Mouse (Mus musculus): Measurements from ENCODE around the gene Dhrs4. TPM values are rescaled to one million over a fixed set of nuclear protein-coding genes. Genes with fewer than 3 reads are reported as not detected.

Gene Dhrs4
- polyA plus RNA-seq, 1 experiment from 2014 or later, result 36.5 TPM

- no peak for ATAC-seq (ENCODE audit: insufficient read depth, low FRiP score, low TSS enrichment)
- DNase-seq (ENCODE audit: low spot score), result no peak
Observed at GRCm38 (mm10) chr14:55470806-55471205, 7.8 kb upstream of the Dhrs4 start.

DNA sequence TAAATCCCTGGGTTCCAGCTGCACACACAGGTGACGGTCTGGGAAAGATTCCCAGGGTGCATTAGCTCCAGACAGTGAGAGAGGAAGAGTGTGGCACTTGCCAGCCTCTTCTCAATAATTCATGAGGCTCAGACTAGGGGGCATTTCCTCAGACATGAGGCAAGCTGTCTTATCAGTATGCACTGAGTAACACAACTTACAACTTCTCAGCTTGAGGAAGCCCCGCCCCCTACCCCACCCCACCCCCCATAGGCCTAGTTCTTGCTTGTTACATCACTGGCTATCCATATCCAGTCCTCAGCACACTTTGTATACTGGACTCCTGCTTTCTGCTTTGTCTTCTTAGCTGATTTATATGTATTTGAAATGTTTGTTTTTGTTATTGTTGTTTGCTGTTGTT lies 2.9 kb upstream of the Dhrs4 start:
- H3K9me3 ChIP-seq (ENCODE audit: control insufficient read depth, low read length), result no peaks in the 10 kb centered on the region
- no peak overlapping the region for H3K4me3 ChIP-seq (ENCODE audit: low read depth, low read length)
- no peaks in the 10 kb centered on the region for H3K27me3 ChIP-seq (ENCODE audit: control insufficient read depth, insufficient read depth, low read length)
- no peak for DNase-seq (ENCODE audit: low spot score)
- H3K27ac ChIP-seq (ENCODE audit: low read depth, low read length), result no peak overlapping the region
- H3K9ac ChIP-seq (ENCODE audit: low read length), result no peak overlapping the region
- WGBS, result 72% methylated on average over 2 of the region's 2 CpGs
- H3K4me1 ChIP-seq (ENCODE audit: control insufficient read depth, insufficient read depth, low read length), result no peaks in the 10 kb centered on the region
- no peaks in the 10 kb centered on the region for H3K36me3 ChIP-seq (ENCODE audit: control insufficient read depth, insufficient read depth, low read length)
- no peak overlapping the region for H3K4me2 ChIP-seq (ENCODE audit: low read depth)
- ATAC-seq (ENCODE audit: insufficient read depth, low FRiP score, low TSS enrichment), result no peak

More at GRCm38 (mm10) chr14:55470806-55471205, 7.8 kb upstream of the Dhrs4 start:
- Histone ChIP-seq H3K4me1 (ENCODE audit: control insufficient read depth, insufficient read depth, low read length) (no peaks in the 10 kb centered on the region), H3K9ac (ENCODE audit: low read length) (no peak overlapping the region), H3K27me3 (ENCODE audit: control insufficient read depth, insufficient read depth, low read length) (no peaks in the 10 kb centered on the region), H3K4me2 (ENCODE audit: low read depth) (no peak overlapping the region), H3K9me3 (ENCODE audit: control insufficient read depth, low read length) (no peaks in the 10 kb centered on the region), H3K4me3 (ENCODE audit: low read depth, low read length) (no peak overlapping the region), H3K27ac (ENCODE audit: low read depth, low read length) (no peak overlapping the region), H3K36me3 (ENCODE audit: control insufficient read depth, insufficient read depth, low read length) (no peaks in the 10 kb centered on the region)
- 12% methylated on average over 10 of the region's 10 CpGs for WGBS

- H3K9me3 ChIP-seq (ENCODE audit: control insufficient read depth, low read length), result no peaks in the 10 kb centered on the region
- H3K9ac ChIP-seq (ENCODE audit: low read length), result no peak overlapping the region
- no peaks in the 10 kb centered on the region for H3K27me3 ChIP-seq (ENCODE audit: control insufficient read depth, insufficient read depth, low read length)
- no peaks in the 10 kb centered on the region for H3K4me1 ChIP-seq (ENCODE audit: control insufficient read depth, insufficient read depth, low read length)
- H3K36me3 ChIP-seq (ENCODE audit: control insufficient read depth, insufficient read depth, low read length), result no peaks in the 10 kb centered on the region
- H3K27ac ChIP-seq (ENCODE audit: low read depth, low read length), result no peak overlapping the region
- no peak overlapping the region for H3K4me3 ChIP-seq (ENCODE audit: low read depth, low read length)
- H3K4me2 ChIP-seq (ENCODE audit: low read depth), result no peak overlapping the region
- ATAC-seq (ENCODE audit: insufficient read depth, low FRiP score, low TSS enrichment) (no peak), DNase-seq (ENCODE audit: low spot score) (no peak)
- WGBS, result 91% methylated on average over 1 of the region's 1 CpGs
Observed at GRCm38 (mm10) chr14:55477421-55477820, 1.1 kb upstream of the Dhrs4 start.

- H3K27ac ChIP-seq (ENCODE audit: low read depth, low read length), result no peak overlapping the region
- H3K9me3 ChIP-seq (ENCODE audit: control insufficient read depth, low read length), result no peaks in the 10 kb centered on the region
- H3K36me3 ChIP-seq (ENCODE audit: control insufficient read depth, insufficient read depth, low read length), result no peaks in the 10 kb centered on the region
- ATAC-seq (ENCODE audit: insufficient read depth, low FRiP score, low TSS enrichment), result no peak
- no peak overlapping the region for H3K9ac ChIP-seq (ENCODE audit: low read length)
- no peak overlapping the region for H3K4me2 ChIP-seq (ENCODE audit: low read depth)
- no peaks in the 10 kb centered on the region for H3K4me1 ChIP-seq (ENCODE audit: control insufficient read depth, insufficient read depth, low read length)
- H3K27me3 ChIP-seq (ENCODE audit: control insufficient read depth, insufficient read depth, low read length), result no peaks in the 10 kb centered on the region
- no peak overlapping the region for H3K4me3 ChIP-seq (ENCODE audit: low read depth, low read length)
- WGBS, result 91% methylated on average over 5 of the region's 5 CpGs
- DNase-seq (ENCODE audit: low spot score), result no peak
Observed at GRCm38 (mm10) chr14:55477829-55478228, 729 bp upstream of the Dhrs4 start.

- DNase-seq (ENCODE audit: low spot score), result no peak
- Histone ChIP-seq H3K27me3 (ENCODE audit: control insufficient read depth, insufficient read depth, low read length) (no peaks in the 10 kb centered on the region), H3K9me3 (ENCODE audit: control insufficient read depth, low read length) (no peaks in the 10 kb centered on the region), H3K4me3 (ENCODE audit: low read depth, low read length) (no peak overlapping the region), H3K4me2 (ENCODE audit: low read depth) (no peak overlapping the region), H3K36me3 (ENCODE audit: control insufficient read depth, insufficient read depth, low read length) (no peaks in the 10 kb centered on the region), H3K9ac (ENCODE audit: low read length) (no peak overlapping the region), H3K27ac (ENCODE audit: low read depth, low read length) (no peak overlapping the region), H3K4me1 (ENCODE audit: control insufficient read depth, insufficient read depth, low read length) (no peaks in the 10 kb centered on the region)
- ATAC-seq (ENCODE audit: insufficient read depth, low FRiP score, low TSS enrichment), result no peak
- WGBS, result 89% methylated on average over 10 of the region's 10 CpGs
Observed at GRCm38 (mm10) chr14:55479629-55480028, 1.1 kb downstream of the Dhrs4 start.

- no peaks in the 10 kb centered on the region for H3K4me1 ChIP-seq (ENCODE audit: control insufficient read depth, insufficient read depth, low read length)
- no peak for ATAC-seq (ENCODE audit: insufficient read depth, low FRiP score, low TSS enrichment)
- no peak for DNase-seq (ENCODE audit: low spot score)
- H3K4me2 ChIP-seq (ENCODE audit: low read depth), result no peak overlapping the region
- 69% methylated on average over 5 of the region's 5 CpGs for WGBS
- no peaks in the 10 kb centered on the region for H3K9me3 ChIP-seq (ENCODE audit: control insufficient read depth, low read length)
- H3K9ac ChIP-seq (ENCODE audit: low read length), result no peak overlapping the region
- no peaks in the 10 kb centered on the region; the same call in 1 of the 2 replicates for H3K36me3 ChIP-seq (ENCODE audit: control insufficient read depth, insufficient read depth, low read length)
- H3K27ac ChIP-seq (ENCODE audit: low read depth, low read length), result no peak overlapping the region
- H3K27me3 ChIP-seq (ENCODE audit: control insufficient read depth, insufficient read depth, low read length), result no peaks in the 10 kb centered on the region
- H3K4me3 ChIP-seq (ENCODE audit: low read depth, low read length), result no peak overlapping the region
Observed at GRCm38 (mm10) chr14:55484430-55485085, 6.0 kb downstream of the Dhrs4 start.

DNA sequence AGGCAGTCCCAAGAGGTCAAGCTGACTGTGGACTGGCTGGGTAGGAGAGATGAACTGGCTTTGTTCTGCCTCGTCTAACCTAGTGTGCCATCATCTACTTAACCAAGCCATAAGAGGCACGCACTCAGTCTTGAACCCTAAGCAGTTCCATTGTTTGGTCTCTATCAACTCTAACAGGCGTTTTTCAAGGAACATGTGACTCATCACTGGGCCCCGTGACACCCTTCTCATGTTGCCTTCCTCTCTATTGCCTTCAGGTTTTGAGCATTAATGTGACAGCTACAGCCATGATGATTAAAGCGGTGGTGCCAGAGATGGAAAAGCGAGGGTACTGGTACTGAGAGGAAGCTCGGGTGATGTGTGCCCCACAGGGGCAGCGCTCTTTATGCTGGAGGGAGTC lies 8.3 kb downstream of the Dhrs4 start:
- no peak for DNase-seq (ENCODE audit: low spot score)

GRCm38 (mm10) chr14:55490361-55491201 lies 12.0 kb downstream of the Dhrs4 start, which contains the start of gene Carmil3:
Carmil3 (plus strand) TSS chr14:55490651.
- under 1% methylated on average over 54 of the region's 68 CpGs for WGBS
- no peaks in the 10 kb centered on the region; the same call in 1 of the 2 replicates for H3K36me3 ChIP-seq (ENCODE audit: control insufficient read depth, insufficient read depth, low read length)
- H3K4me2 ChIP-seq (ENCODE audit: low read depth), result peak within 1 kb of the TSS; percentile 84
- H3K27ac ChIP-seq (ENCODE audit: low read depth, low read length), result peak within 1 kb of the TSS; percentile 65
- peak within 1 kb of the TSS; percentile 68 for H3K9ac ChIP-seq (ENCODE audit: low read length)
- peak; percentile 77 for ATAC-seq (ENCODE audit: insufficient read depth, low FRiP score, low TSS enrichment)
- H3K27me3 ChIP-seq (ENCODE audit: control insufficient read depth, insufficient read depth, low read length), result no peaks in the 10 kb centered on the region
- H3K9me3 ChIP-seq (ENCODE audit: control insufficient read depth, low read length), result no peaks in the 10 kb centered on the region
- peak; percentile 88 for DNase-seq (ENCODE audit: low spot score)
- H3K4me1 ChIP-seq (ENCODE audit: control insufficient read depth, insufficient read depth, low read length), result no peaks in the 10 kb centered on the region
- peak within 1 kb of the TSS; percentile 75 for H3K4me3 ChIP-seq (ENCODE audit: low read depth, low read length)

More for the DNA sequence above, 8.3 kb downstream of the Dhrs4 start:
- Histone ChIP-seq H3K27ac (ENCODE audit: low read depth, low read length) (no peak overlapping the region), H3K4me3 (ENCODE audit: low read depth, low read length) (no peak overlapping the region), H3K4me1 (ENCODE audit: control insufficient read depth, insufficient read depth, low read length) (no peaks in the 10 kb centered on the region), H3K36me3 (ENCODE audit: control insufficient read depth, insufficient read depth, low read length) (no peaks in the 10 kb centered on the region; the same call in 1 of the 2 replicates), H3K27me3 (ENCODE audit: control insufficient read depth, insufficient read depth, low read length) (no peaks in the 10 kb centered on the region), H3K9ac (ENCODE audit: low read length) (no peak overlapping the region), H3K9me3 (ENCODE audit: control insufficient read depth, low read length) (no peaks in the 10 kb centered on the region), H3K4me2 (ENCODE audit: low read depth) (no peak overlapping the region)
- ATAC-seq (ENCODE audit: insufficient read depth, low FRiP score, low TSS enrichment), result no peak
- 85% methylated on average over 8 of the region's 8 CpGs for WGBS

All from neural tube, embryonic 11.5 days (tissue).